Mouse (Mus musculus): Measurements from ENCODE around the gene Ralgps2.
A peak's percentile ranks its signal among the peaks of the same experiment; 100 is the strongest.

The Ralgps2 gene

GRCm38 (mm10) chr1:156954216-156954615 is 14.8 kb upstream of the Ralgps2 start:
- no peak for DNase-seq

- DNase-seq = no peak
Observed at GRCm38 (mm10) chr1:156950354-156950753, 10.9 kb upstream of the Ralgps2 start.

GRCm38 (mm10) chr1:156940584-156940983 is 1.2 kb upstream of the Ralgps2 start:
- peak in 1 of 2 experiments; percentile 13 for DNase-seq

- no peak for DNase-seq
Observed at GRCm38 (mm10) chr1:156940142-156940522, 706 bp upstream of the Ralgps2 start.

GRCm38 (mm10) chr1:156938705-156939242 is 652 bp downstream of the Ralgps2 start:
- DNase-seq = peak; percentile 51 to 58

- DNase-seq = no peak
Observed at GRCm38 (mm10) chr1:156937436-156937835, 2.0 kb downstream of the Ralgps2 start.

- DNase-seq = no peak
Observed at GRCm38 (mm10) chr1:156933712-156934111, 5.7 kb downstream of the Ralgps2 start.

- no peak for DNase-seq
Observed at GRCm38 (mm10) chr1:156932036-156932774, 7.2 kb downstream of the Ralgps2 start.

GRCm38 (mm10) chr1:156931106-156931870 is 8.1 kb downstream of the Ralgps2 start:
- no peak for DNase-seq

GRCm38 (mm10) chr1:156930263-156930662 is 9.2 kb downstream of the Ralgps2 start:
- DNase-seq = no peak

GRCm38 (mm10) chr1:156928255-156928654 is 11.2 kb downstream of the Ralgps2 start:
- no peak for DNase-seq

GRCm38 (mm10) chr1:156923511-156923910 is 15.9 kb downstream of the Ralgps2 start:
- no peak for DNase-seq

GRCm38 (mm10) chr1:156922921-156923320 is 16.5 kb downstream of the Ralgps2 start:
- no peak for DNase-seq

GRCm38 (mm10) chr1:156921290-156921994 is 18.0 kb downstream of the Ralgps2 start:
- DNase-seq = no peak

- DNase-seq = peak in 1 of 2 experiments; percentile 50
Observed at GRCm38 (mm10) chr1:156917460-156917859, 22.0 kb downstream of the Ralgps2 start.

GRCm38 (mm10) chr1:156916361-156916760 is 23.1 kb downstream of the Ralgps2 start:
- peak in 1 of 2 experiments; percentile 54 for DNase-seq

GRCm38 (mm10) chr1:156914942-156915341 is 24.5 kb downstream of the Ralgps2 start:
- DNase-seq = no peak

GRCm38 (mm10) chr1:156913190-156913589 is 26.2 kb downstream of the Ralgps2 start:
- no peak for DNase-seq

- DNase-seq = peak; percentile 19 to 22
Observed at GRCm38 (mm10) chr1:156910948-156911347, 28.5 kb downstream of the Ralgps2 start.

- no peak for DNase-seq
Observed at GRCm38 (mm10) chr1:156909866-156910265, 29.6 kb downstream of the Ralgps2 start.

GRCm38 (mm10) chr1:156909265-156909664 is 30.2 kb downstream of the Ralgps2 start:
- DNase-seq = no peak

GRCm38 (mm10) chr1:156905660-156906059 is 33.8 kb downstream of the Ralgps2 start:
- DNase-seq = no peak

- no peak for DNase-seq
Observed at GRCm38 (mm10) chr1:156903899-156904298, 35.5 kb downstream of the Ralgps2 start.
